Mouse (Mus musculus): ENCODE measurements around the gene Stat5b.

GRCm38 (mm10) chr11:100861836-100862235 lies 11.3 kb upstream of the Stat5b start:
- TF ChIP-seq EP300 (IDR thresholded peaks at IDR 0.05; ENCODE audit: low read depth) (no peak), CTCF (IDR thresholded peaks at IDR 0.05; ENCODE audit: low read depth) (no peak)
